Mouse (Mus musculus): ENCODE measurements around the gene Tmem63b. TPM values are rescaled to one million over a fixed set of nuclear protein-coding genes. Genes with fewer than 3 reads are reported as not detected.

The Tmem63b gene
- 46.9 and 49.0 TPM in 2 replicates for polyA plus RNA-seq (2016; fragmentation: Nextera tagmentation; extraction: Ambion mirVana)

- Histone ChIP-seq H3K9me3 (no peaks in the 10 kb centered on the region), H3K27me3 (ENCODE audit: poor library complexity, severe bottlenecking) (no peaks in the 10 kb centered on the region), H3K36me3 (replicated peaks) (no peaks in the 10 kb centered on the region; the same call in 1 of the 2 replicates), H3K27ac (peak within 1 kb of the TSS; percentile 96), H3K4me3 (peak within 1 kb of the TSS; percentile 94), H3K4me1 (peaks cover 36% of the 10 kb centered on the region)
- WGBS: 13% methylated on average over 12 of the region's 12 CpGs
- no peak for DNase-seq (ENCODE audit: extremely low spot score, low spot score)
These were observed at the start of gene Tmem63b for GRCm38 (mm10) chr17:45686716-45687115. Gene Tmem63b, minus strand, starts transcription at chr17:45686905.

- WGBS: 7% methylated on average over 10 of the region's 10 CpGs
- peak overlapping the region; percentile 58 for H3K4me3 ChIP-seq
- no peaks in the 10 kb centered on the region for H3K36me3 ChIP-seq (replicated peaks)
- DNase-seq (ENCODE audit: extremely low spot score, low spot score): peak; percentile 92
- H3K27me3 ChIP-seq (ENCODE audit: poor library complexity, severe bottlenecking): peaks cover 38% of the 10 kb centered on the region
- H3K27ac ChIP-seq: peak overlapping the region; percentile 98
- H3K9me3 ChIP-seq: no peaks in the 10 kb centered on the region
- H3K4me1 ChIP-seq: peaks cover 66% of the 10 kb centered on the region
These were observed 48.9 kb upstream of the Tmem63b start for GRCm38 (mm10) chr17:45735382-45736310.

- no peak for DNase-seq (ENCODE audit: extremely low spot score, low spot score)
- Histone ChIP-seq H3K36me3 (replicated peaks) (no peaks in the 10 kb centered on the region), H3K27ac (peak overlapping the region; percentile 98), H3K27me3 (ENCODE audit: poor library complexity, severe bottlenecking) (peaks cover 45% of the 10 kb centered on the region), H3K4me1 (peaks cover 73% of the 10 kb centered on the region), H3K4me3 (peak overlapping the region; percentile 58; the same call in 1 of the 2 replicates), H3K9me3 (no peaks in the 10 kb centered on the region)
- WGBS: 44% methylated on average over 4 of the region's 4 CpGs
These were observed 48.2 kb upstream of the Tmem63b start for GRCm38 (mm10) chr17:45734881-45735280.

GRCm38 (mm10) chr17:45734333-45734732 lies 47.6 kb upstream of the Tmem63b start:
- peak overlapping the region; percentile 58 for H3K4me3 ChIP-seq
- H3K4me1 ChIP-seq: peaks cover 79% of the 10 kb centered on the region
- H3K9me3 ChIP-seq: no peaks in the 10 kb centered on the region
- WGBS: 4% methylated on average over 3 of the region's 3 CpGs
- peak overlapping the region; percentile 98 for H3K27ac ChIP-seq
- H3K36me3 ChIP-seq (replicated peaks): no peaks in the 10 kb centered on the region
- DNase-seq (ENCODE audit: extremely low spot score, low spot score): no peak
- peaks cover 51% of the 10 kb centered on the region for H3K27me3 ChIP-seq (ENCODE audit: poor library complexity, severe bottlenecking)

GRCm38 (mm10) chr17:45733735-45734301 lies 47.1 kb upstream of the Tmem63b start, which contains the start of gene 1600014C23Rik:
Gene 1600014C23Rik, minus strand, starts transcription at chr17:45733844.
- Histone ChIP-seq H3K36me3 (replicated peaks) (no peaks in the 10 kb centered on the region), H3K4me3 (peak within 1 kb of the TSS; percentile 58), H3K4me1 (peaks cover 84% of the 10 kb centered on the region), H3K9me3 (no peaks in the 10 kb centered on the region), H3K27ac (peak within 1 kb of the TSS; percentile 98), H3K27me3 (ENCODE audit: poor library complexity, severe bottlenecking) (peaks cover 51% of the 10 kb centered on the region)
- DNase-seq (ENCODE audit: extremely low spot score, low spot score): peak; percentile 61
- WGBS: under 1% methylated on average over 41 of the region's 41 CpGs

- H3K4me3 ChIP-seq: peak overlapping the region; percentile 58
These were observed 46.5 kb upstream of the Tmem63b start for GRCm38 (mm10) chr17:45733038-45733734.

GRCm38 (mm10) chr17:45731172-45731864 lies 44.6 kb upstream of the Tmem63b start:
- peak; percentile 85 for DNase-seq (ENCODE audit: extremely low spot score, low spot score)
- H3K36me3 ChIP-seq (replicated peaks): no peaks in the 10 kb centered on the region
- no peak overlapping the region; the same call in 1 of the 2 replicates for H3K4me3 ChIP-seq
- 29% methylated on average over 9 of the region's 9 CpGs for WGBS
- H3K4me1 ChIP-seq: peaks cover 84% of the 10 kb centered on the region
- H3K27me3 ChIP-seq (ENCODE audit: poor library complexity, severe bottlenecking): peaks cover 51% of the 10 kb centered on the region
- H3K27ac ChIP-seq: 0 out of 2 replicates have a peak overlapping the region, but pooled peaks have one; percentile 48
- no peaks in the 10 kb centered on the region for H3K9me3 ChIP-seq

More at GRCm38 (mm10) chr17:45733038-45733734, 46.5 kb upstream of the Tmem63b start:
- DNase-seq (ENCODE audit: extremely low spot score, low spot score): peak; percentile 29
- Histone ChIP-seq H3K9me3 (no peaks in the 10 kb centered on the region), H3K36me3 (replicated peaks) (no peaks in the 10 kb centered on the region), H3K27me3 (ENCODE audit: poor library complexity, severe bottlenecking) (peaks cover 51% of the 10 kb centered on the region), H3K4me1 (peaks cover 90% of the 10 kb centered on the region), H3K27ac (peak overlapping the region; percentile 98)
- WGBS: 59% methylated on average over 19 of the region's 19 CpGs

- no peak overlapping the region; the same call in 1 of the 2 replicates for H3K4me3 ChIP-seq
- peaks cover 84% of the 10 kb centered on the region for H3K4me1 ChIP-seq
- no peaks in the 10 kb centered on the region for H3K9me3 ChIP-seq
- peaks cover 51% of the 10 kb centered on the region for H3K27me3 ChIP-seq (ENCODE audit: poor library complexity, severe bottlenecking)
- no peaks in the 10 kb centered on the region for H3K36me3 ChIP-seq (replicated peaks)
- peak overlapping the region; percentile 48 for H3K27ac ChIP-seq
- 73% methylated on average over 4 of the region's 4 CpGs for WGBS
- DNase-seq (ENCODE audit: extremely low spot score, low spot score): no peak
These were observed 44.0 kb upstream of the Tmem63b start for GRCm38 (mm10) chr17:45730696-45731095.

- H3K4me3 ChIP-seq: no peak overlapping the region
- peaks cover 48% of the 10 kb centered on the region for H3K27me3 ChIP-seq (ENCODE audit: poor library complexity, severe bottlenecking)
- no peak for DNase-seq (ENCODE audit: extremely low spot score, low spot score)
- H3K36me3 ChIP-seq (replicated peaks): no peaks in the 10 kb centered on the region
- no peaks in the 10 kb centered on the region for H3K9me3 ChIP-seq
- peaks cover 77% of the 10 kb centered on the region for H3K4me1 ChIP-seq
- H3K27ac ChIP-seq: peak overlapping the region; percentile 48
- WGBS: 58% methylated on average over 10 of the region's 10 CpGs
These were observed 42.7 kb upstream of the Tmem63b start for GRCm38 (mm10) chr17:45729387-45729786.

GRCm38 (mm10) chr17:45727983-45728723 lies 41.4 kb upstream of the Tmem63b start:
- H3K27ac ChIP-seq: peak overlapping the region; percentile 48
- H3K27me3 ChIP-seq (ENCODE audit: poor library complexity, severe bottlenecking): peaks cover 43% of the 10 kb centered on the region
- peaks cover 76% of the 10 kb centered on the region for H3K4me1 ChIP-seq
- no peaks in the 10 kb centered on the region for H3K9me3 ChIP-seq
- 63% methylated on average over 8 of the region's 8 CpGs for WGBS
- no peaks in the 10 kb centered on the region for H3K36me3 ChIP-seq (replicated peaks)
- no peak overlapping the region for H3K4me3 ChIP-seq
- DNase-seq (ENCODE audit: extremely low spot score, low spot score): no peak

- 86% methylated on average over 2 of the region's 2 CpGs for WGBS
- DNase-seq (ENCODE audit: extremely low spot score, low spot score): no peak
- H3K27me3 ChIP-seq (ENCODE audit: poor library complexity, severe bottlenecking): peaks cover 37% of the 10 kb centered on the region
- H3K27ac ChIP-seq: no peak overlapping the region
- H3K4me1 ChIP-seq: peaks cover 75% of the 10 kb centered on the region
- no peak overlapping the region for H3K4me3 ChIP-seq
- no peaks in the 10 kb centered on the region for H3K9me3 ChIP-seq
- no peaks in the 10 kb centered on the region for H3K36me3 ChIP-seq (replicated peaks)
These were observed 40.8 kb upstream of the Tmem63b start for GRCm38 (mm10) chr17:45727481-45727880.

Measured in forebrain, embryonic 10.5 days (tissue).